Mouse (Mus musculus): ENCODE results near the gene BC049352.

The BC049352 gene

GRCm38 (mm10) chr9:45245432-45245831 is 63.6 kb downstream of the BC049352 start:
- DNase-seq (ENCODE audit: low read depth in 2 of 2, low spot score in 2 of 2) = no peak

GRCm38 (mm10) chr9:45246060-45246459 is 64.3 kb downstream of the BC049352 start:
- no peak for DNase-seq (ENCODE audit: low read depth in 2 of 2, low spot score in 2 of 2)

GRCm38 (mm10) chr9:45247536-45247935 is 65.7 kb downstream of the BC049352 start:
- peak in 1 of 2 experiments; percentile 37 for DNase-seq (ENCODE audit: low read depth in 2 of 2, low spot score in 2 of 2)

- no peak for DNase-seq (ENCODE audit: low read depth in 2 of 2, low spot score in 2 of 2)
Measured at GRCm38 (mm10) chr9:45250306-45250705, 68.5 kb downstream of the BC049352 start.

GRCm38 (mm10) chr9:45251281-45251680 is 69.5 kb downstream of the BC049352 start:
- peak in 1 of 2 experiments; percentile 24 for DNase-seq (ENCODE audit: low read depth in 2 of 2, low spot score in 2 of 2)

- no peak for DNase-seq (ENCODE audit: low read depth in 2 of 2, low spot score in 2 of 2)
Measured at GRCm38 (mm10) chr9:45251990-45252389, 70.2 kb downstream of the BC049352 start.

DNA sequence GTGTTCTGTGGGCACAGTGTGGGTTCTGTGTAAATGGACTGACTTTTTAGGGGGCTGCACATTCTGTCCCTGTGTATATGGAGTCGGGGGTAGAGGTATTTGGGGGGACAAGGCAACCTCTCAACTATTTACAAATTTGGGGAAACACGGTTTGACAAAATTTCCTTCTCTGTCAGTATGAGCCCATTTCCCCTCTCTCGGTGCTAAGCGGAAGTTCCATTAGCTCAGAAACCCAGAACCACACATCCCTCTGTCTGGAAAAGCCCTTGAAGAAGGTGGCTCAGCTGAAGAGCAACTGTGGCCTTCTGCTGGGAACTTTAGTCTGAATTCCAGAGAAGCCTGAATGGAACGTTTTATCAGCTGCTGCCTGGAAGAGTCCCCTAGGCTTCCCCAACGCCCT is 70.6 kb downstream of the BC049352 start:
- no peak for DNase-seq (ENCODE audit: low read depth in 2 of 2, low spot score in 2 of 2)

DNA sequence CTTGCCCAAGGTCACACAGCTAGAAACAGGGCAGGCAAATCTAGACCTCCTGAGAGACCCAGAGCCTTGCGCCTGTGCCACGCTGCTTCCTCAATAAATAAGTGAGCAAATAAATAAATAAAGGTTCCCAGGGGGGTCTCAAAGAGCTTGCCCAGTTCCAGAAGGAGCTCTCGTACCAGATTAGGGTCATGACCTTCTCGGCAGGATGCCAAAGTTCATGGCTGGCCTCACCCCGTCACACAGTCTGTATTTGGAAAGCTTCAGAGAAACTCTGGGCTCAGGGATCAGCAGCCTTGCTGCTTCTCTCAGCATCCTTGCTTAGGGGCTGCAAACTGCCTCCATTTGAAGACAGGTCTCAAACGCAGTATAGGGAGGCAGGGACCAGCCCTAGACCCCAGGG is 72.2 kb downstream of the BC049352 start:
- no peak for DNase-seq (ENCODE audit: low read depth in 2 of 2, low spot score in 2 of 2)

- DNase-seq (ENCODE audit: low read depth in 2 of 2, low spot score in 2 of 2) = no peak
Measured at GRCm38 (mm10) chr9:45254605-45255004, 72.8 kb downstream of the BC049352 start.

DNA sequence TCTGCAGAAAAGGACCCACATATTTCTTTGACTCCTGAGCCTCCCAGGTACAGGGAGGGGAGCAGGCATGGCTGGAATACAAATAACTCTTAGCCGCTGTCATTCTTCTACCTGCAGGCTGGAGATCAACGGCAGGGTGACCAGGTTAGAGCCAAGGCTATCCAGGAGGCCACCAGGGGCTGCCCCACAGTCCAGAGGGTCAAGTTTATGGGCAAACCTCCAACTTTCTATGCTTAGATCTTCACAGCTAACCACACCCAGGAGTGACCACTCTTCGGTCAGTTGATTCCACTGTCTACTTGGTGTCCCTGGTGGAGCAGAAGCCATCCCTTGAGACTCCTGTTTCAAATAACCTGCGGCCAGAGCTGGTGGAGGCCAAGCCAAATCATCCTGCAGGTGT is 73.6 kb downstream of the BC049352 start:
- DNase-seq (ENCODE audit: low read depth in 2 of 2, low spot score in 2 of 2) = no peak

- DNase-seq (ENCODE audit: low read depth in 2 of 2, low spot score in 2 of 2) = no peak
Measured at GRCm38 (mm10) chr9:45255967-45256366, 74.2 kb downstream of the BC049352 start.

- DNase-seq (ENCODE audit: low read depth in 2 of 2, low spot score in 2 of 2) = no peak
Measured at GRCm38 (mm10) chr9:45259065-45259464, 77.3 kb downstream of the BC049352 start.

- no peak for DNase-seq (ENCODE audit: low read depth in 2 of 2, low spot score in 2 of 2)
Measured at GRCm38 (mm10) chr9:45261466-45261865, 79.7 kb downstream of the BC049352 start.

DNA sequence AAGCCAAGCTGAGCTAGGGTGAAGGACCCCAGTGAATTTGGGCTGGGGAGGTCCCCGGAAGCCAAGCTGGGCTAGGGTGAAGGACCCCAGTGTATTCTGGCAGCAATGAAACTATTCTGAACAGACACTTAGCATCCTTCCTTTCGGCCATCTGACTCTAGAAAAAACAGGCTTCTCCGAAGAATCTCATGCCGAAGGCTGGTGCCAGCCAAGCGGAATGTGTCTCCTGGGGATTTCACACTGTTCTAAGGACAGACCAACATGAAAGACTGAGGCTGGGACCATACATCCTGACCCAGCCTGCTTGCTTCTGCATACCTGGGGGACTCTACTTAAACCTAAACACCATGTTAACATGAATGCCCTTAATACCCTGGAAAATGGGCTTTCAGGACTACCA is 80.1 kb downstream of the BC049352 start:
- no peak for DNase-seq (ENCODE audit: low read depth in 2 of 2, low spot score in 2 of 2)

- DNase-seq (ENCODE audit: low read depth in 2 of 2, low spot score in 2 of 2) = no peak
Measured at GRCm38 (mm10) chr9:45267099-45267498, 85.3 kb downstream of the BC049352 start.

- DNase-seq (ENCODE audit: low read depth in 2 of 2, low spot score in 2 of 2) = peak in 1 of 2 experiments; percentile 18
Measured at GRCm38 (mm10) chr9:45268079-45268478, 86.3 kb downstream of the BC049352 start.

- DNase-seq (ENCODE audit: low read depth in 2 of 2, low spot score in 2 of 2) = peak in 1 of 2 experiments; percentile 32
Measured at GRCm38 (mm10) chr9:45268597-45269325, 87.0 kb downstream of the BC049352 start, which contains the start of gene Il10ra. Il10ra (minus strand) TSS chr9:45269149.

DNA sequence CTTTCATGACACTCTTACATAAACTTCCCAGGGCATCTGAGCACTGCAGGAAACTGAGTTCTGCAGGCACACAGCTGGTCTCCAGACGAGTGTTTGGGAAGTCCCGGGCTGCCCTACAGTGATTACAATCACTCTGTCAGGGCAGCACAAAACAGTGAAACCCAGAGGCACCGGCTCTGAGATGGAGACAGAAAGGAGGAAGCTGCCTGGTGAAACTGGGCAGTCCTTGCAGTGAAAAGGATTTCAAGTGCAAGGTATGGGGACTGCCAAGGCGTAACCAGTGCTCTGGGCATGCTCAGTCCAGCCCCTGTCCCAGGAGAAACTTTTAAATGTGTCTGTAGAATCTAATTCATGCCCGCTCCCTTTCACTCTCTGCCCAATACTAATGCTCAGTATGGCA is 90.4 kb downstream of the BC049352 start:
- DNase-seq (ENCODE audit: low read depth in 2 of 2, low spot score in 2 of 2) = no peak

DNA sequence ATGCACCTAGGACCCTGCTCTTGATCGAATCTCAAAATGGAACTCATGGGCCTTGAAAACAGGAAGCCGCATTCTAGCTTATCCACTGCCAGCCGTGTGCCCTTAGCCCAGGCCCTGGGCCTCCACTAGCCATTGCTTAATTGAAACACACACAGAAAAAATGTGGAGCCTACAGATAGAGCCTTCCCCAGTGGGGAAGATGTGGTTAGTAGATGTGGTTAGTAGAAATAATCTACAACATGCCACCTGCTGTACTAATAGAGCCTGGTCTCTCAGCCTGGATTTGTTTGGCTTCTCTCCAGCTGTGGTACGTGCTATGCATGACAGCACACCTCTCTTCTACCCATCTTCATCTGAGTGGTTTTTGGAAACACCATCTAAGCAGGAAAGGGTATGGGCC is 92.4 kb downstream of the BC049352 start:
- no peak for DNase-seq (ENCODE audit: low read depth in 2 of 2, low spot score in 2 of 2)

- no peak for DNase-seq (ENCODE audit: low read depth in 2 of 2, low spot score in 2 of 2)
Measured at GRCm38 (mm10) chr9:45274635-45275034, 92.8 kb downstream of the BC049352 start.

DNA sequence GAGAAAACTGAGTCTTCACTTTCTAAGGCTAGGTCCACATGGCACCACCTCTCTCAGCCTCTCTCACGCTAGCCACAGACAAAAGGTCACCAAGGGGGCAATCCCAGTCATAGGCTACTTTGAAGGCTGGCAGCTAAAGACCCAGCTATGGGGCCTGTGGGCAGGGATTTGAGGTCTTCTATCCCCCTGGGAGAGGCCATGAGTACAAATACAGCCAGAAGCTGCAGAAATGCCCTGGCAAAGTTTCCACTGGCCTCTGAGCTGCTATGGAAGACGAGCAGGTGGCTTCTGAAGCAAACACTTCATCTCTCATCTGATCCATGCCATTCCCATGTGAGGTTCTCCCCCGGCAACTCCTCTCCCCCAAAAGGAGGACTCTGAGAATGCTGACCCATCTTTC is 98.3 kb downstream of the BC049352 start:
- no peak for DNase-seq (ENCODE audit: low read depth in 2 of 2, low spot score in 2 of 2)

DNA sequence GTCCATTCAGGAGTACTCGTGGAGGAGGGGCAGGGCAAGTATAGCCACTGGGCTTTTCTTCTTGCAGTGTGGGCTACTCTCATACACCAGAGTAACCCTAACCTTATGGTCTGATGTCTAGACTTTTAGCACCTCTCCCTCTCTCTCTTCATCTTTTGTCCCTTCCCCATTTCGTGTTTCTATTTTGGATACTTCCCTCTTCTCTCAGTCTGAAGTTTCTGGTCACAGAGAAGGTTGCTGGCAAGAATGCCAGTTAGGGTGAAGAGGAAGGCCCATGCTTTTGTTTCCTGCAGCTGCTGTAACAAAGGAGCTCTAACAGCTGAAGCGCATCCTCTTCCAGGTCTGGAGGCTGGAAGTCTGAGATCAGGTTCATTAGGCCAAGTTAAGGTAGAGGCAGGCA is 99.1 kb downstream of the BC049352 start:
- DNase-seq (ENCODE audit: low read depth in 2 of 2, low spot score in 2 of 2) = no peak

DNA sequence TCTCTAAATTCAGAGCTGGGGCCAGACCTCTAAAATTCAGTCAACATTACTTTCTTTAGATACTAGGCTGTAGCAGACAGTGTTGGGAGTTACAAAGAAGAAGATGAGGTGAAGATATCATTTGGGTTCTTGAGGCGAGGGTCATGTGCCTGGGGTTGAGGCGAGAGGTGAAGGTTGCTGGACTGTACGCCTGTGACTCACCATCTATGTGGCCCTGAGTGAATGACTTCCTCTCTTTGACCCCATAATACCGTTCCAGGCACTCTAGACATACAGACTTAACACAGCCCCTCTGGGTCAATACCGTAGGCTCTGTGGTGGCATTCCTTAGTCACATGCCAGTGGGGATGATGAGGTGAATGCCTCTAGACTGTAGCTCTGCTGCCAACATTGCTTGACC is 100.7 kb downstream of the BC049352 start:
- no peak for DNase-seq (ENCODE audit: low read depth in 2 of 2, low spot score in 2 of 2)
